Mouse (Mus musculus) gonadal fat pad, adult 2 months (tissue): ENCODE results near the gene Gipc2. TPM values are rescaled to one million over a fixed set of nuclear protein-coding genes. Genes with fewer than 3 reads are reported as not detected.

Experiments
- DNase-seq: peaks from one replicate; pipeline ENCODE4 v3.0.0-alpha.2; 2012; ENCODE audit warnings: low read depth
- polyA plus RNA-seq: library from polyadenylated mRNA; depleted of rRNA; stranded (reverse); fragments of >200 nt; gene quantifications from 2 replicates; pipeline ENCODE4 v1.2.3, GENCODE M21; 2012; rRNA removed

The Gipc2 gene
- polyA plus RNA-seq, 1 experiment = 3.7 TPM

DNA sequence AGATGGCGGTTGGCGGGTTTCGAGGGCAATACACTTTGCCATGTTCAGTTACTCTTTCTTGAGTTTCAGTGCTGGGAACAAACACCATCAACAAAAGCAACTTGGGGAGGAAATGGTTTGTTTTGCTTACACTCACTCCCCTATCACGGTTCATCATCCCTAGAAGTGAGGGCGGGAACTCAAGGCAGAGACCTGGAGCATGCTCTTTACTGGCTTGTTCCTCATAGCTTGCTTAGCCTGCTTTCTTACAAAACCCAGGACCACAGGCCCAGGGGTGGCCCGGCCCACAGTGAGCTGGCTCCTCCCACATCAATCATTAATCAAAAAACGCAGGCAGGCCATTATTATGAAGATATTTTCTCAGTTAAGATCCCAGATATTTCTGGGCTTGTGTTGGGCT is 89.9 kb downstream of the Gipc2 start:
- DNase-seq = no peak

GRCm38 (mm10) chr3:152069001-152069400 is 97.0 kb downstream of the Gipc2 start:
- no peak for DNase-seq

- DNase-seq = no peak
Observed at GRCm38 (mm10) chr3:152068311-152068710, 97.7 kb downstream of the Gipc2 start.

DNA sequence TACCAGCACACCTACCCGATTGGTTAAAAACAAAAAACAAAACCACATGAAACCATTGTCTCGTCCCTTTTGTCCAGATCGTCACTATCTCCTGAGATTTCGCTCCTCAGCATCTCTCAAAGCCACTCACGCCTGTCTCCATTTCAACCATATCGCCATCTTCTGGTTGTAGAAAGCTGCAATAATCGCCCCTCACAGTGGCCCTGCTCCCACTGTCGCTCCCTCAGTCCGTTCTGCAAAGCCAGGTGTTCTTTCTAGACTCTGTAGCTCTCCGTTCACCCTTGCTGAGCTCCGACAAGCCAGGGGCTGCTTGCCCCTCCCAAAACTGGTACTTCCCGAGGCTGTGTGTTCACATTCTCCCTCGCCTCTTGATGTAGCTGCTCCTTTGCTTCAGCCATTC is 99.3 kb downstream of the Gipc2 start:
- DNase-seq = no peak

- no peak for DNase-seq
Observed at GRCm38 (mm10) chr3:152065806-152066205, 100.2 kb downstream of the Gipc2 start.

GRCm38 (mm10) chr3:152064166-152064565 is 101.9 kb downstream of the Gipc2 start:
- no peak for DNase-seq

- DNase-seq = no peak
Observed at GRCm38 (mm10) chr3:152062806-152063205, 103.2 kb downstream of the Gipc2 start.

- no peak for DNase-seq
Observed at GRCm38 (mm10) chr3:152061145-152061544, 104.9 kb downstream of the Gipc2 start.

DNA sequence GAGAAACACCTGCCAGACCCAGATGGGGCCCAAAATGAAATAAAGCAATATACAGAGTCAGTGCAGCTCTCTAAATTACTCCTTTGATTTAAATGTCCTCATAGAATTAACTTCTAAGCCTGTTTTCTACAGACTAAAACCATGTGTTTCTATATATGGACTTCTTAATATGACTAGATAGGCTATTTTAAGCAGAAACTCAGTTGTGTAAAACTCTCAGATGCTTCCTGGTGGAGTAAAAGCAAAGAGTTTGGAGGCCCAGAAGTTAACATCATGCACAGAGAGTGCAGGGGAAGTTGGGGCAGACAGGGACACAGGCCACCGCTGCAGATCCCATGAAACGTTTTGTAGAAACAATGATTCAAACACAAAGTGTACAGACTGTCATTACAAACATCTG is 107.8 kb downstream of the Gipc2 start:
- DNase-seq = no peak

DNA sequence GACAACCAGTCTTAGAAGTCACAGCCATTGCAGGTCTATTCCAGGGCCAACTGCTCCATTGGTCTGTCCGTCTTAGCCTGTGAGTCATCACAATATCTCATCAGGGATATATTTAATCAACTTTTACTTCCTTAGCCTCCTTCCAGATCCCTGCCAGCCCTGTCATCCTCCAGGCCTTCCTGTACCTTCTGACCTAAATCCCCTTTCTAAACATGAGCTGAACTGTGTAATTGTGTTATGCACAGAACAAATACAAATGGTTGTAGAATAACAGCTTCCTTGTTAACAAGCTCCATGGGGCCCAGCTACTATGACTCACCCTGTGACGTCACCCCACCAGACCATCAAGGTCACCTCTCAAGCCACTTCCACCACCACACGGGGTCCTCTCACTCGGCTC is 111.8 kb downstream of the Gipc2 start:
- DNase-seq = no peak

GRCm38 (mm10) chr3:152051959-152052358 is 114.1 kb downstream of the Gipc2 start:
- DNase-seq = no peak

- DNase-seq = no peak
Observed at GRCm38 (mm10) chr3:152047914-152048313, 118.1 kb downstream of the Gipc2 start.

- DNase-seq = no peak
Observed at GRCm38 (mm10) chr3:152046895-152047294, 119.1 kb downstream of the Gipc2 start.

Other genes with a start within 250 kb of the Gipc2 start
- 12.6 and 13.3 TPM in 2 replicates for gene Dnajb4, start 44.1 kb upstream of the Gipc2 start, polyA plus RNA-seq
- gene Fubp1, start 44.2 kb upstream of the Gipc2 start, polyA plus RNA-seq = 63.2 and 63.5 TPM in 2 replicates
- gene Nexn, start 100.1 kb upstream of the Gipc2 start, polyA plus RNA-seq = 0.47 and 0.84 TPM in 2 replicates
- 15.5 and 25.4 TPM in 2 replicates for gene Miga1, start 174.2 kb upstream of the Gipc2 start, polyA plus RNA-seq
- 25.9 and 34.2 TPM in 2 replicates for gene Usp33, start 180.2 kb upstream of the Gipc2 start, polyA plus RNA-seq
- gene Zzz3, start 229.2 kb upstream of the Gipc2 start, polyA plus RNA-seq = 23.4 and 29.8 TPM in 2 replicates